Mouse (Mus musculus) sigmoid colon, adult 10 weeks (tissue): Measurements from ENCODE around the gene Lrtm1. TPM values are rescaled to one million over a fixed set of nuclear protein-coding genes. Genes with fewer than 3 reads are reported as not detected.

ENCODE experiments used
- polyA plus RNA-seq: library from polyadenylated mRNA; stranded (reverse); fragments of 350-450 nt; fragmentation: Illumina TruSeq; extraction: RNeasy Lipid Tissue Mini Kit (QIAGEN cat#74804); gene quantifications from one replicate; pipeline ENCODE4 v1.2.3, GENCODE M21; 2014; ENCODE audit warnings: low read depth, low replicate concordance

Gene Lrtm1
- polyA plus RNA-seq, result not detected

GRCm38 (mm10) chr14:29017883-29018282, at the start of gene Lrtm1:
Lrtm1 (plus strand) TSS chr14:29018208.

